Mouse (Mus musculus) left cerebral cortex, postnatal 14 days (tissue): ENCODE measurements around the gene Auts2. TPM values are rescaled to one million over a fixed set of nuclear protein-coding genes. Genes with fewer than 3 reads are reported as not detected.
"Not testable (repeated sequence)": the region's sequence is repeated elsewhere in the genome, so short reads cannot be mapped to it uniquely, and the experiment has no call there.

Source experiments
- DNase-seq, 2 experiments: peaks; one replicate each; pipeline ENCODE4 v3.0.0; 2021 to 2022; ENCODE audit warnings: low spot score in 2 of 2, mixed read lengths in 1 of 2
- intact Hi-C: fragments of 180-260 bp; cut with DNase I; formaldehyde crosslinking; loops from one replicate; pipeline ENCODE4 v1.15.1; 2025
- long read RNA-seq, 2 experiments: library from polyadenylated mRNA; stranded (forward); transcript quantifications; one replicate each; pipeline ENCODE4 v2.0.0; 2021
- total RNA-seq, 2 experiments: library from RNA; stranded (reverse); gene quantifications; 2 replicates each; pipeline ENCODE4 v1.2.3; 2021

Gene Auts2
- 10 to 100 TPM; 88.7 to 96.9 TPM for total RNA-seq
- long read RNA-seq, experiment 1, partial matches to known transcripts = 2 of 15 reads
- long read RNA-seq, experiment 1, other reads (novel, unspliced or antisense) = 13 of 15 reads
- long read RNA-seq, experiment 2, partial matches to known transcripts = 4 of 16 reads
- long read RNA-seq, experiment 2, other reads (novel, unspliced or antisense) = 12 of 16 reads

DNA sequence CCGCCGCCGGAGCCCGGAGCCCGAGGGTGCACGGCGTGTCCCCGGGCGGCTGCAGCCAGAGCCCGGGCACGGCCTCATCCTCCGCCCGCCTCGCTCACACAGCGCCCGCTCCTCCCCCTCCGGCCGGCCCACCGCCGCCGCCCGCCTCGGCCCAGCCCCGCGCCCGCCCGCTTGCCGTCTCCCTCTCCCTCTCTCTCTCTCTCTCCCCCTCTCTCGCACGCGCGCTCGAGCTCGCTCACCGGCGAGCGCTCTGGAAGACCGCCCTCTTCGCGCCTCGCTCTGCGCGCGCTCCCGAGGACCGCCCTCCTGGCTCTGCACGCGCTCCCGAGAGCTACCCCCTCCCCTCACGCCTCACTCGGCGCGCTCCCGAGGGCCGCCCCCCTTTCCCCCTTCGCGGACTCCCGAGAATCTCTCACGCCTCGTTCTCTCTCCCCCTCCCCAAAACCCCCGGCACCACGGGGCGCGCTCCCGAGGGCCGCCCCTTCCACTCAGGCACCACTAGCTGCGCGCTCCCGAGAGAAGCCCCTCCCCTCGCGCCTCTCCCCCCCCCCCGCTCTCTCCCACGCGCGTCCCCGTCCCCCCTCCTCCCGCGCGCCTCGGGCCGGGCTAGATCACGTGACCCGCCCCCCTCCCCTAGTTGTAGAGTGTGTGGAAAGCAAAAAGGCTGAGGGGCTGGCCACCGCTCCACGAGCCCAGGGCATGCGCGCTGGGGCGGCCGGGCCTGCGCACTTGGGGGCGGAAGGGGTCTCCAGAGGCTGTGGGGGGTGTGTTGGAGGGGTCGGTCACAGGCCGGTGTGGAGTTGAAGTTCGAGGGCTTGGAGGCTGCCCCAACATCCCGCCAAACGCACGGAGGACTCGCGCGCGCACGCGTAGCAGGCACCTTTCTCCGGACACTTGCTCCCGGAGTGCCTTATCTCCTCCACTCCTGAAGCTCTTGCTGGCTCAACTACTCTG lies at the start of gene Auts2:
Gene Auts2 (minus strand): TSS at position 227 of the 954 bp plus-strand sequence.
- intact Hi-C loops = loop anchor here (5.0 to 10.0 kb wide), 3 partner anchors 71 to 1041 kb away; no protein-coding TSS in a partner anchor
- peak; percentile 86 to 90 for DNase-seq

DNA sequence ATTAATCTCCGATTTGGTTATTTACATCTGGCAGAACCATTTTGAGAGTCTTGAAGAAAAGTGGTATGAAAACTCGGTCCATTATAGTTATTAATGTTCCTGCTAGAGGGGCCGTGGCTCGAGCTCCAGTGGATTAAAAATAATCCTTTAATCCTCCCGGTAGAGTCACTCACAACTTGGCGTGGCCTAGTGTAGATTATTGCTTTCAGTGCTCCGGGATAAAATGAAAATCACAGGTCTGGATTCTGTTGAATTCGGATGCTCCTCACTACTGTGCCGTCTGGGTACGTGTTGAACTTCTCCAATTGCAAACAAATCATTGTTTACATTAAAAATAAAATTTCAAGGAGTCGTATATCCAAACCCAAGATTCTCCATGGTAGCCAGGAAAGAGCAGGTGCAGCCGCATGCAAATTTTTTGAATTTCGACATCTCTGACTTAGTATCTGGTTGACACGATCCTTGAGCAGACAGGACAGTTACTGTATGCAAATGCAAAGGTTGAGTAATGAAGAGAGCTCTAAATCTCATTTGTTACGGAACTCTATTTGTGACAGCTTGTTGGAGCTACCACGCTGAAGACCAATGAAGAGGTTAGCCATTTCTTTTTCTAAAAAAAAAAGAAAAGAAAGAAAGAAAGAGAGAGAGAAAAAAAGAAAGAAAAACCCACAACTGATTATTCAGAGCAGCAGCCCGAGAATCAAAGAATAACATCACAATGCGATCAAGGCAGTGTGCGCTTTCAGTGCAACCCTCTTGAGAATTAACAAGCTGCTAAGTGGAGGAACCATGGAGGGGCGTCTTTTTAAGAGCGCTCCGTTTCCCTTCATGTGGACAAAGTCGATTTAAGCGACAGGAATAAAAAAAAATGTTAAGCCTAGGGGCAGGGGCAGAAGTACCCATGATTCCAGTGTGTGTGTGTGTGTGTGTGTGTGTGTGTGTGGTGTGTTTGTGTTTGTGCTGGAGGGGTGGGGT lies 48.9 kb upstream of the Auts2 start:
- intact Hi-C loops = no loop called here
- DNase-seq = no peak

GRCm38 (mm10) chr5:132579774-132580173 lies 36.6 kb upstream of the Auts2 start:
- peak in 1 of 2 experiments; percentile 6 for DNase-seq
- intact Hi-C loops = no loop called here

GRCm38 (mm10) chr5:132560771-132561170 lies 17.6 kb upstream of the Auts2 start:
- intact Hi-C loops, DNase-seq: not testable (repeated sequence)

GRCm38 (mm10) chr5:132545761-132546160 lies 2.6 kb upstream of the Auts2 start:
- intact Hi-C loops = loop anchor here (10.0 kb wide), 1 partner anchor 1039 kb away; no protein-coding TSS in a partner anchor
- DNase-seq = no peak

- DNase-seq = peak in 1 of 2 experiments; percentile 6
- intact Hi-C loops = loop anchor here (5.0 to 10.0 kb wide), 3 partner anchors 72 to 1040 kb away; no protein-coding TSS in a partner anchor
Observed at GRCm38 (mm10) chr5:132544176-132544995, 1.2 kb upstream of the Auts2 start.

DNA sequence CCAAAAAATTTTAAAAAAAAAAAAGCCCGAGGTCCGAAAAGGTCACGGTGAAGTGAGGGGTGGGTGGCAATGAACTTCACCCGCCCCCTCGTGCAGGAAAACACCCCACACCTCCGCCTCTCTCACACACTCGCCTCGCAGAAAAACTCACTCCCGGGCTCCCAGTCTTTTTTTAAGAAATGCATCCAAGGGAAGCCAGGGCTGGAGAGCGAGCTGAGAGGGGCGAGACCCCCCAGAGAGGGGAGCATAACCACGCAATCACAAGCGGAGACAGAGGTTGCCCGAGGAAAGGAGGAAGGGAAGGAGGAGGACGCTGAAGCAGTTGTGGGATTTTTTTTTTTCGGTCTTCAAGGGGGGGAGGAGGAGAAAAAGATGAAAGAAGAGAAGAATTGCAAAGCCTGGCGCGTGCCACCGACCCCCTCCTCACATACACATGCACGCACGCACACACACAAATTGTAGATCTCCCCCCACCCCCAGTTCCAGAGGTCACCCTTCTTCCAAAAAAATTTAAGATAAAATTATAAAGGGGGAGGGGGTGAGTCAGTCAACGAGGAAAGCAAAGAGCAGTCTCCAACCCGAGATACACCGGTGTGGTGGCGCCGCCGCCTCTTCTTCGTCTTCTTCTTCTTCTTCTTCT lies 643 bp downstream of the Auts2 start:
- peak; percentile 13 to 38 for DNase-seq
- intact Hi-C loops = loop anchor here (5.0 to 10.0 kb wide), 3 partner anchors 70 to 1042 kb away; no protein-coding TSS in a partner anchor

DNA sequence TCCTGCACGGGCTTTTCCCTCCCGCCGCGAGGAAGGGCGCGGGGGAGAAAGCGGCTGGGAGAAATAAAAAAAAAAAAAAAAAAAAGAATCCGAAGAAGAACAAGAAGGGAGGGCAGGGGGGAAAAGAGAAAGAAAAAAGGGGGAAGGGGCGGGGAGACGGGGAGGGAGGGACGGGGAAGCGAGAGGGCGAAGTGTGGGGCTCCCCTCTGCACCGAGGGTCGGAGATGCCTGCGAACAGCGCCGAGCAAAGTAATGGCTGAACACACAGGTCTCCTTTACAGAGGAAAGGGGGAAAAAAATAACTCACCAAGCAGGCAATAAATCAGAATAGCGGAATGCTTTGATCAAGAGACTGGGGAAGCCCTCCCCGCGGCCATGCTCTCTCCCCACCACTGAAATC lies 1.2 kb downstream of the Auts2 start:
- intact Hi-C loops = loop anchor here (5.0 to 10.0 kb wide), 3 partner anchors 70 to 1043 kb away; no protein-coding TSS in a partner anchor
- peak in 1 of 2 experiments; percentile 19 for DNase-seq

DNA sequence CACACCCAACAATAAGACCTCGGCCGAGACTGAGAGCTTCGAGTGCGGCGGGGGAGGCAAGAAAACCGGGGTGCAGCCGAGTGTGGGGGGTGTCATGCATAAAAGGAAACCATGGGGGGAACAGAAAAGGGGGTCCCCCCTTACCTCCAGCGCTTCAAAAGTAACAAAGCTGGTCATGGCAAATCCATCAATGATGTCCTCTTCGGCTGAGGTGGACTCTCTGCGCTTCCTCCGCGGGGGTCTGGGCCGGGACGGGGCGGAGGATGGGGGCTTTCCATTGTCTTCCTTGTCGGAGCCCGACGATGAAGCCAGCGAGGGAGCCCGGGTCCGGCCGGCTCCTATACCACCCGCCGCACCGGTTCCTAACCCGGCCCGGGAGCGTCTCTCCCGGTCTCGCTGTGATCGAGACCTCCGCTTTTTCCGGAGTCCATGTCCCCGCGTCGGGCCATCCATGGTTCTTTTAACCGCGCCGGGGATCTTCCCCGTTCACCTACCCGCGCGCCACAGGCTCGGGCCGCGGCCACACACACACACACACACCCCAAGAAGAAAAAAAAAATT lies 1.7 kb downstream of the Auts2 start:
- peak; percentile 9 to 26 for DNase-seq
- intact Hi-C loops = loop anchor here (5.0 to 10.0 kb wide), 3 partner anchors 69 to 1043 kb away; no protein-coding TSS in a partner anchor

GRCm38 (mm10) chr5:132540841-132541311 lies 2.3 kb downstream of the Auts2 start:
- peak; percentile 47 to 65 for DNase-seq
- intact Hi-C loops = loop anchor here (5.0 to 10.0 kb wide), 3 partner anchors 69 to 1044 kb away; no protein-coding TSS in a partner anchor

- intact Hi-C loops = no loop called here
- DNase-seq = no peak
Observed at GRCm38 (mm10) chr5:132537475-132537874, 5.7 kb downstream of the Auts2 start.

- intact Hi-C loops = no loop called here
- DNase-seq = no peak
Observed at GRCm38 (mm10) chr5:132526395-132526794, 16.7 kb downstream of the Auts2 start.

- intact Hi-C loops = no loop called here
- no peak for DNase-seq
Observed at GRCm38 (mm10) chr5:132521358-132521873, 21.7 kb downstream of the Auts2 start.

DNA sequence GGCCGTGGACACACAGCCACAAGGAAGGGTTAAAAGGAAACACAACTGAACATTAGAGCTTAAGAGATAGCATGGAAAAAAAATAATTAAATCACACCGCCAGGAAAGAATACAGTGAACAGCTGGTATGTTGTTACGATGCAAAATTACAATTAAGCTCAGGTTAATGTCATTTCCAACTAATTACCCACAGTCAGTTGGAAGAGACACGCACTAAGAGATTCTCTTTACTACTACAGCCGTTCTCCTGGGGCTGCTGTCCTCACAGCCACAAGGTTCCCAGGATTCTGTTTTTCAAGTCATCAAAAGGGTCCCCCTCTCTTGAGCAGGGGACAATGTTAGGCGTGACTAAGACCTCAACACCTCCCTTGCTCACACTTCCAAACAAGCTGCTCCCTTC lies 25.3 kb downstream of the Auts2 start:
- intact Hi-C loops = no loop called here
- no peak for DNase-seq

- DNase-seq = no peak
- intact Hi-C loops = no loop called here
Observed at GRCm38 (mm10) chr5:132514521-132514920, 28.6 kb downstream of the Auts2 start.

DNA sequence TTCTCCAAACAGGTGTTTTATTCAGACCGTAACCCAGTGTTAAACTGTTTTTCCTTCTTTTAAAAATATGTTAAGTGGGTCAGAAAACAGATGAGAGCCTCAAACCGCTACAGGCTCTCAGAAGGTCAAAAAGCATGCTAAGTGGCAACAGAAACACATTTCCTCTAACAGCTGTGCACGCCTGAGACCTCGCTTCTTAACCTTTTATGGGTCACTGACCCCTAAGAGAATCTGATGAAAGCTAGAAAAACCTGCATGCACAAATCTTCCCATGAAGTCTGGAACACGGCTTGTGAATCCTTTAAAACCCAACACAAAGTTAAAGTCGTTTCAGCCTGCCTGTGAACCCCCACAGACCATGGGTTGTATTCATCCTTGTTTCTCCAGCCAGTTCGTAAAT lies 29.9 kb downstream of the Auts2 start:
- intact Hi-C loops = no loop called here
- DNase-seq = no peak

DNA sequence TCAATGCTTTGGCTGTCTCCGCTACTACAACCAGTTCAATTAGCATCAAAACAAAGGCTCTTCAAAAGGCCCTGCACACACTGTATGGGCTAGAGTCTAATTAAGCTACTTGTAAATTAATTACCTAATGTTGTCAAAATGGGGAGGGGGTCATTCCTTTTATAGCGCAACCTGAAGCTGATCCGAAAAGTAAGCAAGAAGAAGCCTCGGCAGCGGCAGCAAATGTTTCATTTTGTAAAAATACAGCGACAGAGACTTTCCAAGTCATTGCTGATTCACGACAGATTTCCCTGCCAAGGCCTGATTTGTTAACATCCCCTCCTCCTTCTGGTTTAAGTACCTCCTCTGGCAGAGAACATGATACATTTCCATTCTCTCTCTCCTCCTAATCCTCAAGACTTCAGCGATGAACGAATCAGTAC lies 33.7 kb downstream of the Auts2 start:
- DNase-seq = peak; percentile 35 to 40
- intact Hi-C loops = no loop called here
